Mouse (Mus musculus): ENCODE results near the gene Creg2. TPM values are rescaled to one million over a fixed set of nuclear protein-coding genes. Genes with fewer than 3 reads are reported as not detected.
A peak's percentile ranks its signal among the peaks of the same experiment; 100 is the strongest.

Creg2 gene
- 0.10 and 0.15 TPM in 2 replicates for polyA plus RNA-seq (2012; rRNA removed)

GRCm38 (mm10) chr1:39651241-39651548, at the start of gene Creg2:
Gene Creg2, minus strand, starts transcription at chr1:39651474.
- DNase-seq (ENCODE audit: low read depth, low spot score) = no peak
- 39% methylated on average over 9 of the region's 9 CpGs for WGBS

- no peak for DNase-seq (ENCODE audit: low read depth, low spot score)
- WGBS = 70% methylated on average over 7 of the region's 7 CpGs
These were observed 49.5 kb upstream of the Creg2 start for GRCm38 (mm10) chr1:39700599-39701273.

- no peak for DNase-seq (ENCODE audit: low read depth, low spot score)
- 79% methylated on average over 6 of the region's 6 CpGs for WGBS
These were observed 47.2 kb upstream of the Creg2 start for GRCm38 (mm10) chr1:39698456-39698855.

GRCm38 (mm10) chr1:39695198-39695597, 43.9 kb upstream of the Creg2 start:
- no peak for DNase-seq (ENCODE audit: low read depth, low spot score)
- 21% methylated on average over 4 of the region's 4 CpGs for WGBS

- no peak for DNase-seq (ENCODE audit: low read depth, low spot score)
- WGBS = 32% methylated on average over 7 of the region's 7 CpGs
These were observed 43.5 kb upstream of the Creg2 start for GRCm38 (mm10) chr1:39694756-39695155.

GRCm38 (mm10) chr1:39691974-39692373, 40.7 kb upstream of the Creg2 start:
- DNase-seq (ENCODE audit: low read depth, low spot score) = no peak
- WGBS = 73% methylated on average over 3 of the region's 3 CpGs

GRCm38 (mm10) chr1:39691061-39691460, 39.8 kb upstream of the Creg2 start:
- no peak for DNase-seq (ENCODE audit: low read depth, low spot score)
- WGBS = 74% methylated on average over 4 of the region's 4 CpGs

- WGBS = 80% methylated on average over 6 of the region's 6 CpGs
These were observed 37.3 kb upstream of the Creg2 start for GRCm38 (mm10) chr1:39688573-39688972.

GRCm38 (mm10) chr1:39687279-39687678, 36.0 kb upstream of the Creg2 start:
- WGBS = 65% methylated on average over 9 of the region's 9 CpGs
- DNase-seq (ENCODE audit: low read depth, low spot score) = no peak

More at GRCm38 (mm10) chr1:39688573-39688972, 37.3 kb upstream of the Creg2 start:
- no peak for DNase-seq (ENCODE audit: low read depth, low spot score)

GRCm38 (mm10) chr1:39685841-39686240, 34.6 kb upstream of the Creg2 start:
- 9% methylated on average over 1 of the region's 1 CpGs for WGBS
- peak; percentile 4 for DNase-seq (ENCODE audit: low read depth, low spot score)

- no peak for DNase-seq (ENCODE audit: low read depth, low spot score)
These were observed 30.4 kb upstream of the Creg2 start for GRCm38 (mm10) chr1:39681638-39682037.

GRCm38 (mm10) chr1:39680546-39680945, 29.3 kb upstream of the Creg2 start:
- no peak for DNase-seq (ENCODE audit: low read depth, low spot score)
- 72% methylated on average over 6 of the region's 6 CpGs for WGBS

More at GRCm38 (mm10) chr1:39681638-39682037, 30.4 kb upstream of the Creg2 start:
- WGBS = 91% methylated on average over 5 of the region's 5 CpGs

- WGBS = 49% methylated on average over 8 of the region's 8 CpGs
- no peak for DNase-seq (ENCODE audit: low read depth, low spot score)
These were observed 27.6 kb upstream of the Creg2 start for GRCm38 (mm10) chr1:39678883-39679282.

- no peak for DNase-seq (ENCODE audit: low read depth, low spot score)
- 76% methylated on average over 5 of the region's 5 CpGs for WGBS
These were observed 25.1 kb upstream of the Creg2 start for GRCm38 (mm10) chr1:39676221-39676876.

- no peak for DNase-seq (ENCODE audit: low read depth, low spot score)
- WGBS = 83% methylated on average over 9 of the region's 9 CpGs
These were observed 21.3 kb upstream of the Creg2 start for GRCm38 (mm10) chr1:39672362-39673105.

GRCm38 (mm10) chr1:39670211-39670935, 19.1 kb upstream of the Creg2 start:
- WGBS = 74% methylated on average over 17 of the region's 17 CpGs
- no peak for DNase-seq (ENCODE audit: low read depth, low spot score)

GRCm38 (mm10) chr1:39666751-39667252, 15.5 kb upstream of the Creg2 start:
- 84% methylated on average over 12 of the region's 12 CpGs for WGBS
- no peak for DNase-seq (ENCODE audit: low read depth, low spot score)

GRCm38 (mm10) chr1:39664039-39664625, 12.9 kb upstream of the Creg2 start:
- 74% methylated on average over 7 of the region's 7 CpGs for WGBS
- DNase-seq (ENCODE audit: low read depth, low spot score) = no peak

GRCm38 (mm10) chr1:39663050-39663449, 11.8 kb upstream of the Creg2 start:
- DNase-seq (ENCODE audit: low read depth, low spot score) = no peak
- 92% methylated on average over 4 of the region's 4 CpGs for WGBS
